Mouse (Mus musculus): Measurements from ENCODE around the gene Mbd6.

DNA sequence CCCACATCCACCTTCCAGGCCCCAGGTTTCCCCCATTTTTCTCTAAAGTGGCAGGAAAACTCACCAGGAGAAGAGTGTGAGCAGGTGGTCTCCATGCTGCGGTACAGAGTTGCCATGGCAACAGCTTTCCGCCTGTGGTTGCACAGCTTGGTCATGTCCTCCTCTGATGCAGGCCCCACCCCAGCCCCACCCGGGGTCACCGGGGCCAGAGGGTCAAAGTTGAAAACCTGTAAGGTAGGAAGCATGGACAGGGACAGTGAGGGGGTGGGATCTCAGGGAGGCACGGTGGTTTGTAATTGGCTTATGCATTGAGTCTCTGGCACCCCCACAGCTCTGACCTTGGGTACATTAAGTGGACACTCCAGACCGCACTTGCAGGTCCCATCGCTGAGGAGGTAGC, 2.1 kb downstream of the Mbd6 start:
- TF ChIP-seq POLR2A (IDR thresholded peaks at IDR 0.05; ENCODE audit: low read depth, low read length) (no peak), CTCF (IDR thresholded peaks at IDR 0.05; ENCODE audit: borderline replicate concordance, insufficient read depth, low read length) (no peak)

All from embryonic fibroblast, embryonic 13.5 days (primary cell).